Mouse (Mus musculus): ENCODE data around the gene Tmem18.
A peak's percentile ranks its signal among the peaks of the same experiment; 100 is the strongest.

DNA sequence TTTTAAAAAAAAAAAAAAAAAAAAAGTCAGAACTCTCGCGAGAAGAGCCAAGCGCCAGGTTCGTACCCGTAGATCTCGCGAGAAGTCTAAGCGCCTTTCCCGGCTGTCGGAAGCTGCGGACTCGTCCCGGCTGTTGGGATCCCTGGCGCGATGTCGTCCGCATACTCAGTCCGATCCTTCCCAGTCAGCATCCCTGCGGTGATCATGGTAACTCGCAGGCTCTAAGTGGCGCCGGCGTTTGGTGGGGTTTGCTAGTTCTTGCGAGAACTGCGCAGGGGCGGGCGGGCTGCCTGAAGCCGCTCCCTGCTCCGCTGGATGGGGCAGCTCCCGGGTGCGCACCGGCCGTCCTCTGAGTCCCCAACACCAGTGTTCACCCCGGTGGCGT is at the start of gene Tmem18:
- TF ChIP-seq POLR2A (IDR thresholded peaks at IDR 0.05; ENCODE audit: borderline replicate concordance, extremely low read depth, insufficient read depth, insufficient read length, poor library complexity, severe bottlenecking) (peak; percentile 68; the same call in 1 of the 2 replicates), CTCF (IDR thresholded peaks at IDR 0.05; ENCODE audit: borderline replicate concordance, extremely low read depth, insufficient read depth, insufficient read length) (no peak)
